Mouse (Mus musculus): ENCODE results near the gene Olfr885. TPM values are rescaled to one million over a fixed set of nuclear protein-coding genes. Genes with fewer than 3 reads are reported as not detected.

Olfr885 gene
- not detected for total RNA-seq (2021)
- long read RNA-seq, experiment 1 = 0 reads
- long read RNA-seq, experiment 2 = 0 reads

GRCm38 (mm10) chr9:38061022-38061421, at the start of gene Olfr885:
Gene Olfr885 (plus strand): TSS chr9:38061322.
- no peak within 1 kb of the TSS for H3K27ac ChIP-seq
- no peak within 1 kb of the TSS for H3K4me3 ChIP-seq
- intact Hi-C loops (cut with DNase I) = no loop called here
- DNase-seq = no peak
- TF ChIP-seq CTCF (IDR thresholded peaks at IDR 0.05) = no peak

- Histone ChIP-seq H3K4me3 (no peak within 1 kb of the TSS), H3K27ac (no peak within 1 kb of the TSS)
- no peak for DNase-seq
- intact Hi-C loops (cut with DNase I) = no loop called here
- no peak for TF ChIP-seq CTCF (IDR thresholded peaks at IDR 0.05)
Measured at GRCm38 (mm10) chr9:38025508-38025907, 35.6 kb upstream of the Olfr885 start, which contains the start of gene Olfr883. Gene Olfr883 (plus strand): TSS chr9:38025808.

- DNase-seq = no peak
- intact Hi-C loops (cut with DNase I) = no loop called here
- TF ChIP-seq CTCF (IDR thresholded peaks at IDR 0.05) = no peak
- no peak within 1 kb of the TSS for H3K27ac ChIP-seq
- no peak within 1 kb of the TSS for H3K4me3 ChIP-seq
Measured at GRCm38 (mm10) chr9:38046255-38046654, 14.9 kb upstream of the Olfr885 start, which contains the start of gene Olfr884. Gene Olfr884 (plus strand): TSS chr9:38046555.

- DNase-seq = no peak
- intact Hi-C loops (cut with DNase I) = no loop called here
- Histone ChIP-seq H3K4me3 (no peak within 1 kb of the TSS), H3K27ac (no peak within 1 kb of the TSS)
- TF ChIP-seq CTCF (IDR thresholded peaks at IDR 0.05) = no peak
Measured at GRCm38 (mm10) chr9:38083772-38084171, 22.6 kb downstream of the Olfr885 start, which contains the start of gene Olfr887. Gene Olfr887 (plus strand): TSS chr9:38084072.

GRCm38 (mm10) chr9:38107828-38108227, 46.7 kb downstream of the Olfr885 start, which contains the start of gene Olfr888:
Gene Olfr888 (plus strand): TSS chr9:38108128.
- no peak for TF ChIP-seq CTCF (IDR thresholded peaks at IDR 0.05)
- no peak within 1 kb of the TSS for H3K4me3 ChIP-seq
- no peak within 1 kb of the TSS for H3K27ac ChIP-seq
- no peak for DNase-seq
- intact Hi-C loops (cut with DNase I) = no loop called here

Other genes with a start within 250 kb of the Olfr885 start
- not detected for gene Olfr877, start 207.1 kb upstream of the Olfr885 start, total RNA-seq (2021)
- not detected for gene Olfr145, start 164.6 kb upstream of the Olfr885 start, total RNA-seq (2021)
- gene Olfr878, start 143.5 kb upstream of the Olfr885 start, total RNA-seq (2021) = not detected
- gene Olfr881, start 69.5 kb upstream of the Olfr885 start, total RNA-seq (2021) = not detected
- gene Olfr883, start 35.5 kb upstream of the Olfr885 start, total RNA-seq (2021) = not detected
- not detected for gene Olfr884, start 14.8 kb upstream of the Olfr885 start, total RNA-seq (2021)
- not detected for gene Olfr887, start 22.8 kb downstream of the Olfr885 start, total RNA-seq (2021)
- not detected for gene Olfr888, start 46.8 kb downstream of the Olfr885 start, total RNA-seq (2021)
- not detected for gene Olfr889, start 53.9 kb downstream of the Olfr885 start, total RNA-seq (2021)
- gene Olfr890, start 81.2 kb downstream of the Olfr885 start, total RNA-seq (2021) = not detected
- not detected for gene Olfr891, start 119.5 kb downstream of the Olfr885 start, total RNA-seq (2021)
- not detected for gene Olfr893, start 147.0 kb downstream of the Olfr885 start, total RNA-seq (2021)
- gene Olfr894, start 156.7 kb downstream of the Olfr885 start, total RNA-seq (2021) = not detected
- not detected for gene Olfr143, start 191.5 kb downstream of the Olfr885 start, total RNA-seq (2021)
- not detected for gene Olfr895, start 206.5 kb downstream of the Olfr885 start, total RNA-seq (2021)
- gene Olfr896-ps1, start 229.8 kb downstream of the Olfr885 start, total RNA-seq (2021) = not detected

Data from gastrocnemius, adult 2 months (tissue).